Mouse (Mus musculus): ENCODE data around the gene 4932438A13Rik. TPM values are rescaled to one million over a fixed set of nuclear protein-coding genes. Genes with fewer than 3 reads are reported as not detected.

Gene 4932438A13Rik
- polyA plus RNA-seq, 1 experiment from 2014 or later = 15.8 TPM

- no peak overlapping the region for H3K27ac ChIP-seq (ENCODE audit: low read depth)
- DNase-seq (no peak), ATAC-seq (no peak)
- H3K4me1 ChIP-seq (ENCODE audit: insufficient read depth) = no peaks in the 10 kb centered on the region
- no peaks in the 10 kb centered on the region for H3K9me3 ChIP-seq (ENCODE audit: low read length)
- 61% methylated on average over 2 of the region's 2 CpGs for WGBS (ENCODE audit: insufficient replicate concordance)
- H3K36me3 ChIP-seq (replicated peaks; ENCODE audit: insufficient read depth, low read length) = peaks cover 61% of the 10 kb centered on the region
- H3K4me2 ChIP-seq (ENCODE audit: low read depth, low read length) = no peak overlapping the region
- TF ChIP-seq EP300 (IDR thresholded peaks at IDR 0.05; ENCODE audit: low read depth) (no peak), CTCF (IDR thresholded peaks at IDR 0.05; ENCODE audit: low read depth) (no peak)
- no peaks in the 10 kb centered on the region for H3K27me3 ChIP-seq (ENCODE audit: insufficient read depth, low read length)
- H3K9ac ChIP-seq (replicated peaks) = no peak overlapping the region
- H3K4me3 ChIP-seq (ENCODE audit: low read depth, low read length) = no peak overlapping the region
Measured at GRCm38 (mm10) chr3:37037979-37038378, 175.1 kb downstream of the 4932438A13Rik start.

GRCm38 (mm10) chr3:37039811-37040210 is 176.9 kb downstream of the 4932438A13Rik start:
- ATAC-seq (no peak), DNase-seq (no peak)
- Histone ChIP-seq H3K36me3 (replicated peaks; ENCODE audit: insufficient read depth, low read length) (peaks cover 56% of the 10 kb centered on the region), H3K4me2 (ENCODE audit: low read depth, low read length) (no peak overlapping the region), H3K9ac (replicated peaks) (no peak overlapping the region), H3K27me3 (ENCODE audit: insufficient read depth, low read length) (no peaks in the 10 kb centered on the region), H3K27ac (ENCODE audit: low read depth) (no peak overlapping the region), H3K9me3 (ENCODE audit: low read length) (no peaks in the 10 kb centered on the region), H3K4me1 (ENCODE audit: insufficient read depth) (no peaks in the 10 kb centered on the region), H3K4me3 (ENCODE audit: low read depth, low read length) (no peak overlapping the region)
- TF ChIP-seq CTCF (IDR thresholded peaks at IDR 0.05; ENCODE audit: low read depth) = no peak
- no peak for TF ChIP-seq EP300 (IDR thresholded peaks at IDR 0.05; ENCODE audit: low read depth)

DNA sequence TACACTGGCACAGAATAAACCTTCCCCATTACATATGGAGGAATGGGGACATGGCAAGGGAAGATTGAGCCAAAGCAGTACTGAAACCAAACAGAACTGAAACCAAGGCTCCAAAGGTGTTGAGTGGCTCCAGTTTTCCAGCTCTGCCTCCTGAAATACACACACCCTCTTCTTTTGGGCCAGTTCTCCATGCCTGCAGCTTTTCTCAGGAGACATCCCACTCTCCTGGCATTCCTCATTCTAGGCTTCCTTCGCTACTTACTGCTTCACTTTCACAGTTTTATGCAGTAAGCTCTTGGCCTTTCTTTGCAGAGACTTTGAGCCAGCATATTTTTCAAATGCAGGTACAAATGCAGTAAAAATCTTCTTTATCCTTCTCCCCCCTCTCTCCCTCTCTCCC is 188.6 kb downstream of the 4932438A13Rik start:
- no peak for DNase-seq
- no peaks in the 10 kb centered on the region for H3K4me1 ChIP-seq (ENCODE audit: insufficient read depth)
- H3K9me3 ChIP-seq (ENCODE audit: low read length) = no peaks in the 10 kb centered on the region
- 100% methylated on average over 1 of the region's 1 CpGs for WGBS (ENCODE audit: insufficient replicate concordance)
- ATAC-seq = no peak
- H3K27ac ChIP-seq (ENCODE audit: low read depth) = no peak overlapping the region
- H3K27me3 ChIP-seq (ENCODE audit: insufficient read depth, low read length) = no peaks in the 10 kb centered on the region
- H3K4me3 ChIP-seq (ENCODE audit: low read depth, low read length) = no peak overlapping the region
- H3K9ac ChIP-seq (replicated peaks) = no peak overlapping the region
- peaks cover 31% of the 10 kb centered on the region for H3K36me3 ChIP-seq (replicated peaks; ENCODE audit: insufficient read depth, low read length)
- H3K4me2 ChIP-seq (ENCODE audit: low read depth, low read length) = no peak overlapping the region
- TF ChIP-seq CTCF (IDR thresholded peaks at IDR 0.05; ENCODE audit: low read depth) (no peak), EP300 (IDR thresholded peaks at IDR 0.05; ENCODE audit: low read depth) (no peak)

GRCm38 (mm10) chr3:37063406-37063805 is 200.5 kb downstream of the 4932438A13Rik start, which contains the start of gene Adad1:
TSS of gene Adad1 (plus strand) at chr3:37063527.
- peaks cover 9% of the 10 kb centered on the region for H3K9me3 ChIP-seq (ENCODE audit: low read length)
- H3K4me2 ChIP-seq (ENCODE audit: low read depth, low read length) = peak within 1 kb of the TSS; percentile 53
- H3K4me3 ChIP-seq (ENCODE audit: low read depth, low read length) = no peak within 1 kb of the TSS
- H3K9ac ChIP-seq (replicated peaks) = no peak within 1 kb of the TSS
- WGBS (ENCODE audit: insufficient replicate concordance) = 65% methylated on average over 37 of the region's 39 CpGs
- no peak within 1 kb of the TSS for H3K27ac ChIP-seq (ENCODE audit: low read depth)
- H3K4me1 ChIP-seq (ENCODE audit: insufficient read depth) = no peaks in the 10 kb centered on the region
- peak; percentile 15 for DNase-seq
- no peaks in the 10 kb centered on the region for H3K27me3 ChIP-seq (ENCODE audit: insufficient read depth, low read length)
- ATAC-seq = no peak
- no peaks in the 10 kb centered on the region for H3K36me3 ChIP-seq (replicated peaks; ENCODE audit: insufficient read depth, low read length)
- TF ChIP-seq EP300 (IDR thresholded peaks at IDR 0.05; ENCODE audit: low read depth) (no peak), CTCF (IDR thresholded peaks at IDR 0.05; ENCODE audit: low read depth) (no peak)

DNA sequence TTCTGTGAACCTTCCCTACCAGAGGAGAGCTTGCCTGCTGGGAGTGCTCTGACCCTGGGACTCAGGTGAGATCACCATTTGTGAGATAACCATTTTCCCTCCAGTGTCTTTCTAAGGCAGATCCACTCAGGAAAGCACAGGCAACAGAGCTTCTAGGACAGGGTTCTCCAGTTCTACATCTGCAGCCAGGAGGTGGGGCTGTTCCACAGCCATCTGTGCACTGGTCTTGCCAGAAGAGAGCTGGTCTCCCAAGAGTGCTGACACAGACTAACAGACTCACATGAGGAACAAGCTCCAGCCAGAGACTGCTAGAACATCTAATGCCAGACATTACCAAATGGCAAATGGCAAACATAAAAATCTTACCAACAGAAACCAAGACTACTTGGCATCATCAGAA is 210.3 kb downstream of the 4932438A13Rik start:
- H3K9ac ChIP-seq (replicated peaks) = no peak overlapping the region
- peak; percentile 37 for DNase-seq

DNA sequence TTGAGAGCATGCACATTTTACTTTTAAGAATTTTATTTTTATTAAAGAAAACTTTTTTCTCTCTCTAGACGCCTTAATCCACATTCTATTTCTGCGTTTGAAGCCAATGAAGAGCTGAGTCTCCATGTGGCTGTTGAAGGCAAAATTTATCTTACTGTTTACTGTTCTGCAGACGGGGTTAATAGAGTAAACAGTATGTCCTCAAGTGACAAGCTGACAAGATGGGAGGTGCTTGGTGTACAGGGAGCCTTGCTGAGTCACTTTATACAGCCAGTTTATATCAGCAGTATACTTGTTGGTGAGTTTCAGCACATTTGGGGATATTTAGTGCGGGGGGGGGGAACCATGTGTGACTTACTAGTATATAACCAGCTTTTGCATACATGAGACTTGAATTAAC is 222.0 kb downstream of the 4932438A13Rik start:
- Histone ChIP-seq H3K4me2 (ENCODE audit: low read depth, low read length) (no peak overlapping the region), H3K27me3 (ENCODE audit: insufficient read depth, low read length) (no peaks in the 10 kb centered on the region), H3K4me3 (ENCODE audit: low read depth, low read length) (no peak overlapping the region), H3K9me3 (ENCODE audit: low read length) (no peaks in the 10 kb centered on the region), H3K4me1 (ENCODE audit: insufficient read depth) (no peaks in the 10 kb centered on the region), H3K27ac (ENCODE audit: low read depth) (no peak overlapping the region), H3K9ac (replicated peaks) (no peak overlapping the region), H3K36me3 (replicated peaks; ENCODE audit: insufficient read depth, low read length) (no peaks in the 10 kb centered on the region)
- DNase-seq (no peak), ATAC-seq (no peak)
- TF ChIP-seq EP300 (IDR thresholded peaks at IDR 0.05; ENCODE audit: low read depth) (no peak), CTCF (IDR thresholded peaks at IDR 0.05; ENCODE audit: low read depth) (no peak)
- 60% methylated on average over 4 of the region's 4 CpGs for WGBS (ENCODE audit: insufficient replicate concordance)

More for the DNA sequence above, 210.3 kb downstream of the 4932438A13Rik start:
- Histone ChIP-seq H3K9me3 (ENCODE audit: low read length) (peaks cover 3% of the 10 kb centered on the region), H3K27me3 (ENCODE audit: insufficient read depth, low read length) (no peaks in the 10 kb centered on the region), H3K4me3 (ENCODE audit: low read depth, low read length) (no peak overlapping the region), H3K27ac (ENCODE audit: low read depth) (no peak overlapping the region), H3K4me2 (ENCODE audit: low read depth, low read length) (no peak overlapping the region), H3K4me1 (ENCODE audit: insufficient read depth) (no peaks in the 10 kb centered on the region), H3K36me3 (replicated peaks; ENCODE audit: insufficient read depth, low read length) (no peaks in the 10 kb centered on the region)
- no peak for ATAC-seq
- TF ChIP-seq CTCF (IDR thresholded peaks at IDR 0.05; ENCODE audit: low read depth) (peak; percentile 61), EP300 (IDR thresholded peaks at IDR 0.05; ENCODE audit: low read depth) (no peak)

DNA sequence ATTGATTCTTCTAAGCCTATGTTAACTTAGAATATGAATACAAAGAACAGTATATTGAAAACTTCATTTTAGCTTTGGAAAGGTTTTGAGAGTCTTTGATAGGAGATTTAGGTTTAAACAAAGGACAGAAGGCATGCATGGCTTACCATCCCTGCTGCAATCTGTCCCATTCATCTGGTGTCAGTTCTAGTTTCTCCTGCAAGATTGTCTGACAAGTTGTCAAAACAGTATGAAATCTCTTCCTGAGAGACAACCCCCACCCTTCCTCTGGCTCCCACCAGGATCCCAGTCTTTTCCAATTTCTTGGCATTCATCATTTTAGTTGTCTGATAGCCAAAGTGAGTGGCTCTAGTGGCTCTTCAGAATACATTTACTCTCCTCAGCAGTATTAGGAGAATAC is 227.8 kb downstream of the 4932438A13Rik start:
- no peaks in the 10 kb centered on the region for H3K36me3 ChIP-seq (replicated peaks; ENCODE audit: insufficient read depth, low read length)
- DNase-seq (no peak), ATAC-seq (no peak)
- H3K27ac ChIP-seq (ENCODE audit: low read depth) = no peak overlapping the region
- no peaks in the 10 kb centered on the region for H3K27me3 ChIP-seq (ENCODE audit: insufficient read depth, low read length)
- H3K4me1 ChIP-seq (ENCODE audit: insufficient read depth) = no peaks in the 10 kb centered on the region
- H3K4me2 ChIP-seq (ENCODE audit: low read depth, low read length) = no peak overlapping the region
- no peak overlapping the region for H3K9ac ChIP-seq (replicated peaks)
- TF ChIP-seq EP300 (IDR thresholded peaks at IDR 0.05; ENCODE audit: low read depth) (no peak), CTCF (IDR thresholded peaks at IDR 0.05; ENCODE audit: low read depth) (no peak)
- no peaks in the 10 kb centered on the region for H3K9me3 ChIP-seq (ENCODE audit: low read length)
- H3K4me3 ChIP-seq (ENCODE audit: low read depth, low read length) = no peak overlapping the region

Other genes with a start within 250 kb of the 4932438A13Rik start
- gene Bbs7, start 249.6 kb upstream of the 4932438A13Rik start, polyA plus RNA-seq (2015; fragmentation: Nextera tagmentation; extraction: Ambion mirVana) = 3.4 and 3.9 TPM in 2 replicates
- 0.26 and 0.46 TPM in 2 replicates for gene Trpc3, start 172.9 kb upstream of the 4932438A13Rik start, polyA plus RNA-seq (2015; fragmentation: Nextera tagmentation; extraction: Ambion mirVana)
- 0.04 TPM in 1 of 2 replicates, not detected in the other for gene Adad1, start 200.4 kb downstream of the 4932438A13Rik start, polyA plus RNA-seq (2015; fragmentation: Nextera tagmentation; extraction: Ambion mirVana)